Mouse (Mus musculus) CH12.LX (cell line): ENCODE data around the gene Bcl9l. TPM values are rescaled to one million over a fixed set of nuclear protein-coding genes. Genes with fewer than 3 reads are reported as not detected.

ENCODE experiments used
- DNase-seq: peaks from one replicate; pipeline ENCODE4 v3.0.0-alpha.2; 2013; ENCODE audit errors: extremely low read depth
- H3K27ac ChIP-seq: 2 replicates; pipeline ENCODE4 v1.5.1; 2012; ENCODE audit warnings: low read depth, mild to moderate bottlenecking, control low read depth, moderate library complexity; ENCODE audit not compliant: insufficient read depth
- H3K27me3 ChIP-seq: replicated peaks from 2 replicates; pipeline ENCODE3; 2012; ENCODE audit warnings: inconsistent platforms
- H3K36me3 ChIP-seq, 2 experiments: replicated peaks in 1 of 2; 2 replicates each; pipeline versions ENCODE3 to v1.6.1; 2012; ENCODE audit warnings: inconsistent platforms in 1 of 2, low read length in 1 of 2, mild to moderate bottlenecking in 1 of 2, mixed read lengths in 1 of 2, moderate library complexity in 1 of 2; ENCODE audit not compliant: control insufficient read depth in 1 of 2, insufficient read depth in 1 of 2
- H3K4me1 ChIP-seq, 2 experiments: 2 replicates each; pipeline ENCODE4 v1.6.1; 2012; ENCODE audit warnings: inconsistent platforms in 1 of 2, moderate library complexity in 1 of 2; ENCODE audit not compliant: insufficient read depth in 2 of 2, control insufficient read depth in 1 of 2
- H3K4me2 ChIP-seq: 2 replicates; pipeline ENCODE4 v1.6.1; 2012; ENCODE audit warnings: low read depth, mild to moderate bottlenecking, control low read depth; ENCODE audit not compliant: poor library complexity, insufficient read depth, severe bottlenecking
- H3K4me3 ChIP-seq, 3 experiments: fragments of 150-350 bp in 1 of 3; sonication (generic) in 1 of 3; replicated peaks in 1 of 3; 2 replicates each; pipeline versions ENCODE3 to v1.5.1; 2011 to 2012; ENCODE audit warnings: low read depth in 2 of 3, low read length in 2 of 3, mild to moderate bottlenecking in 2 of 3, moderate library complexity in 2 of 3, control low read depth in 1 of 3, improper control_type of control experiment in 1 of 3, inconsistent platforms in 1 of 3, mixed read lengths in 1 of 3; ENCODE audit not compliant: poor library complexity in 1 of 3
- H3K79me2 ChIP-seq: replicated peaks from 2 replicates; pipeline ENCODE4 v1.6.1; 2012; ENCODE audit warnings: mild to moderate bottlenecking, moderate library complexity; ENCODE audit not compliant: control insufficient read depth, poor library complexity, insufficient read depth, severe bottlenecking; ENCODE audit errors: extremely low read depth
- H3K9ac ChIP-seq: 2 replicates; pipeline ENCODE4 v1.6.1; 2012; ENCODE audit warnings: low read depth, mild to moderate bottlenecking, control low read depth, moderate library complexity; ENCODE audit not compliant: insufficient read depth
- H3K9me3 ChIP-seq: replicated peaks from 2 replicates; pipeline ENCODE3; 2012; ENCODE audit warnings: low read length, inconsistent platforms, mixed read lengths
- CHD2 ChIP-seq: IDR thresholded peaks from 2 replicates; pipeline ENCODE4 v1.6.1; 2011; ENCODE audit warnings: low read length, improper control_type of control experiment
- CTCF ChIP-seq, 2 experiments: IDR thresholded peaks in 1 of 2; conservative IDR thresholded peaks in 1 of 2; 2 replicates each; pipeline ENCODE4 v1.5.1; 2011 to 2012; ENCODE audit warnings: low read depth in 2 of 2, low read length in 2 of 2, improper control_type of control experiment in 1 of 2, inconsistent platforms in 1 of 2, mild to moderate bottlenecking in 1 of 2, moderate library complexity in 1 of 2
- ETS1 ChIP-seq: conservative IDR thresholded peaks from 2 replicates; pipeline ENCODE4 v1.6.1; 2012; ENCODE audit warnings: low read depth, mild to moderate bottlenecking, inconsistent platforms, low read length, improper control_type of control experiment, moderate library complexity
- JUND ChIP-seq: conservative IDR thresholded peaks from 2 replicates; pipeline ENCODE4 v1.6.1; 2011; ENCODE audit warnings: low read depth, low read length, improper control_type of control experiment
- MAX ChIP-seq: IDR thresholded peaks from 2 replicates; pipeline ENCODE4 v1.6.1; 2011; ENCODE audit warnings: low read length, improper control_type of control experiment
- MAZ ChIP-seq: IDR thresholded peaks from 2 replicates; pipeline ENCODE4 v1.6.1; 2012; ENCODE audit warnings: low read depth, mild to moderate bottlenecking, inconsistent platforms, low read length, improper control_type of control experiment, moderate library complexity
- MEF2A ChIP-seq: IDR thresholded peaks from 2 replicates; pipeline ENCODE4 v1.6.1; 2014; ENCODE audit warnings: low read depth, mild to moderate bottlenecking, inconsistent platforms, low read length, improper control_type of control experiment, borderline replicate concordance
- MXI1 ChIP-seq: IDR thresholded peaks from 2 replicates; pipeline ENCODE4 v1.6.1; 2011; ENCODE audit warnings: mild to moderate bottlenecking, low read depth, low read length, improper control_type of control experiment
- MYC ChIP-seq: IDR thresholded peaks from 2 replicates; pipeline ENCODE4 v1.6.1; 2011; ENCODE audit warnings: low read depth, mild to moderate bottlenecking, improper control_type of control experiment, low read length
- NELFE ChIP-seq: IDR thresholded peaks from 2 replicates; pipeline ENCODE4 v1.6.1; 2011; ENCODE audit warnings: low read depth, low read length, improper control_type of control experiment
- POLR2A ChIP-seq: IDR thresholded peaks from 2 replicates; pipeline ENCODE4 v1.6.1; 2011; ENCODE audit warnings: low read depth, mild to moderate bottlenecking, improper control_type of control experiment, low read length
- RAD21 ChIP-seq: IDR thresholded peaks from 2 replicates; pipeline ENCODE4 v1.6.1; 2011; ENCODE audit warnings: low read depth, mild to moderate bottlenecking, low read length, improper control_type of control experiment, moderate library complexity
- RCOR1 ChIP-seq: conservative IDR thresholded peaks from 2 replicates; pipeline ENCODE4 v1.6.1; 2012; ENCODE audit warnings: low read depth, mild to moderate bottlenecking, inconsistent platforms, low read length, improper control_type of control experiment
- SMC3 ChIP-seq: IDR thresholded peaks from 2 replicates; pipeline ENCODE4 v1.6.1; 2011; ENCODE audit warnings: low read depth, low read length, improper control_type of control experiment
- TCF12 ChIP-seq: IDR thresholded peaks from 2 replicates; pipeline ENCODE4 v1.6.1; 2014; ENCODE audit warnings: low read depth, mild to moderate bottlenecking, inconsistent platforms, low read length, improper control_type of control experiment
- UBTF ChIP-seq: IDR thresholded peaks from 2 replicates; pipeline ENCODE4 v1.6.1; 2012; ENCODE audit warnings: low read depth, mild to moderate bottlenecking, inconsistent platforms, low read length, improper control_type of control experiment, moderate library complexity
- USF1 ChIP-seq: IDR thresholded peaks from 2 replicates; pipeline ENCODE4 v1.6.1; 2014; ENCODE audit warnings: low read depth, mild to moderate bottlenecking, inconsistent platforms, low read length, improper control_type of control experiment
- ZMIZ1 ChIP-seq: IDR thresholded peaks from 2 replicates; pipeline ENCODE4 v1.6.1; 2012; ENCODE audit warnings: low read depth, mild to moderate bottlenecking, inconsistent platforms, low read length, improper control_type of control experiment
- dilution Hi-C: fragments of 300-500 bp; cut with MboI; formaldehyde crosslinking; loops from 2 replicates; pipeline ENCODE4 v1.14.3; 2020; ENCODE audit warnings: low sequenced_read_pairs; ENCODE audit not compliant: extremely low pct_unique_long_range_greater_than_20kb, extremely low pct_ligation_motif_present
- in situ Hi-C: fragments of 300-500 bp; cut with MboI; formaldehyde crosslinking; loops from 3 replicates; pipeline ENCODE4 v1.14.3; 2019; ENCODE audit warnings: low sequenced_read_pairs, low pct_ligation_motif_present, low pct_unique_long_range_greater_than_20kb, mixed read lengths
- polyA plus RNA-seq: library from polyadenylated mRNA; unstranded; fragments of >175 nt; gene quantifications from 2 replicates; pipeline ENCODE4 v1.2.1, GENCODE M21; 2012; ENCODE audit warnings: low read depth; ENCODE audit not compliant: insufficient read length
- total RNA-seq, 2 experiments: library from RNA; depleted of rRNA; stranded (reverse); fragments of 300-350 nt in 1 of 2; fragments of >200 nt in 1 of 2; gene quantifications; 2 replicates each; pipeline ENCODE4 v1.2.3; 2012 to 2014

The Bcl9l gene
- total and polyA plus RNA-seq, 3 experiments, result 0.67 to 7.5 (median 1.6) TPM

- no peak within 1 kb of the TSS for H3K9ac ChIP-seq
- H3K4me2 ChIP-seq, result no peak within 1 kb of the TSS
- peaks cover 2% of the 10 kb centered on the region for H3K9me3 ChIP-seq
- H3K36me3 ChIP-seq, result no peaks in the 10 kb centered on the region
- dilution Hi-C loops (no loop called here), in situ Hi-C loops (no loop called here)
- H3K27me3 ChIP-seq, result peaks cover 4% of the 10 kb centered on the region
- H3K4me3 ChIP-seq, result no peak within 1 kb of the TSS
- no peaks in the 10 kb centered on the region for H3K79me2 ChIP-seq
- no peak within 1 kb of the TSS for H3K27ac ChIP-seq
- no peak for DNase-seq
- TF ChIP-seq SMC3, result peak; percentile 2; the same call in 1 of the 2 replicates
- TF ChIP-seq CTCF (conservative IDR thresholded peaks at IDR 0.05 in 1 of 2, IDR thresholded peaks at IDR 0.05 in 1 of 2; ENCODE audit: low read depth in 2 of 2, low read length in 2 of 2), result peak in 1 of 2 experiments; percentile 32; a peak in 1 of 4 replicates
- no peak for TF ChIP-seq TCF12
- TF ChIP-seq MXI1, result no peak
- TF ChIP-seq POLR2A, result no peak
- TF ChIP-seq RAD21, result peak; percentile 14
- TF ChIP-seq USF1, result no peak
- TF ChIP-seq JUND, result no peak
- H3K4me1 ChIP-seq, result peaks cover 4 to 18% of the 10 kb centered on the region in 2 experiments
Measured at GRCm38 (mm10) chr9:44454891-44455220, 27.8 kb upstream of the Bcl9l start, which contains the start of gene Upk2. Upk2 (minus strand) TSS chr9:44454976.

GRCm38 (mm10) chr9:44457035-44457742 is 25.4 kb upstream of the Bcl9l start:
- H3K9ac ChIP-seq, result no peak overlapping the region
- H3K36me3 ChIP-seq, result no peaks in the 10 kb centered on the region
- no peaks in the 10 kb centered on the region for H3K79me2 ChIP-seq
- in situ Hi-C loops (no loop called here), dilution Hi-C loops (no loop called here)
- no peak overlapping the region for H3K4me3 ChIP-seq
- TF ChIP-seq SMC3 (no peak), TCF12 (no peak), MYC (no peak), UBTF (no peak), MAZ (no peak), MEF2A (no peak), CHD2 (no peak), NELFE (no peak), ETS1 (no peak), ZMIZ1 (no peak), MAX (no peak), RCOR1 (no peak), USF1 (no peak), JUND (no peak)
- H3K9me3 ChIP-seq, result peaks cover 2% of the 10 kb centered on the region
- no peak overlapping the region for H3K4me2 ChIP-seq
- no peak overlapping the region for H3K27ac ChIP-seq
- H3K4me1 ChIP-seq, result peaks cover 4 to 22% of the 10 kb centered on the region in 2 experiments
- H3K27me3 ChIP-seq, result peaks cover 6% of the 10 kb centered on the region
- DNase-seq, result no peak
